Mouse (Mus musculus) liver, embryonic 14.5 days (tissue): ENCODE measurements at regions not wholly inside any gene's neighbourhood (a gene's known extent, or its start where the extent isn't known, plus 50 kb on each side); places are given as distances from the start of the nearest gene placed in this dataset.

Source experiments
- CTCF ChIP-seq: IDR thresholded peaks from 2 replicates; pipeline ENCODE4 v1.5.1; 2016; ENCODE audit warnings: antibody characterized with exemption, low read depth, control low read depth
- EP300 ChIP-seq: IDR thresholded peaks from 2 replicates; pipeline ENCODE4 v1.6.1; 2016; ENCODE audit warnings: antibody characterized with exemption, low read depth

- TF ChIP-seq CTCF, result no peak
- no peak for TF ChIP-seq EP300
Observed at GRCm38 (mm10) chr3:144264554-144264953, 59.5 kb upstream of the Lmo4 start.
